Mouse (Mus musculus) G1E (cell line): ENCODE data around the gene Nkd2.

Experiments used
- CTCF ChIP-seq: IDR thresholded peaks from 2 replicates; pipeline ENCODE4 v1.5.1; 2012; ENCODE audit warnings: low read depth, low read length, inconsistent platforms, mixed read lengths
- GATA1 ChIP-seq: IDR thresholded peaks from 2 replicates; pipeline ENCODE4 v1.6.1; 2012; ENCODE audit warnings: borderline replicate concordance, low read length, inconsistent platforms, mixed read lengths
- GATA2 ChIP-seq: IDR thresholded peaks from 2 replicates; pipeline ENCODE4 v1.6.1; 2012; ENCODE audit warnings: low read depth, low read length, inconsistent platforms, borderline replicate concordance
- POLR2AphosphoS5 ChIP-seq: IDR thresholded peaks from 2 replicates; pipeline ENCODE4 v1.6.1; 2012; ENCODE audit warnings: low read depth, low read length, inconsistent platforms; ENCODE audit not compliant: insufficient replicate concordance
- TAL1 ChIP-seq: conservative IDR thresholded peaks from 2 replicates; pipeline ENCODE4 v1.6.1; 2012; ENCODE audit warnings: low read depth, low read length, inconsistent platforms, mixed read lengths

DNA sequence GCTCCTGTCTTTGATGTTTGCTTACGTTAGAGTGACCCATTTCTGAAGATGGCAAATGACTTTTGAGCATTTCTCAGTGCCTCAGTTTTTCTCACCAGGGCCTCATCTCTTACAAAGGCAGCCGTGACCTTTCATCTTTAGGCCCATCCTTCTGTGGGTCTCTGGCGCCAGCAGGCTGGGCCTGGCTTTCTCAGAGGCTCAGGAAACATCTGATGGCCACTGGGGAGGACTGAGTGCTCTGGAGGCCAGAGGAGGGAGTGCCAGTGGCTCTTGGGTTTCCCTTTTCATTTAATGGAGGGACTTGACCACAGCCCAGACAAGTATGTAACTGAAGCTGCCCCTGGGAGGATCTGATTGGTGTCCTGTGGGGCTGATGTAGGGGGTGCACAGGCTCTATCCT is 76.3 kb downstream of the Nkd2 start:
- no peak for TF ChIP-seq GATA1
- TF ChIP-seq CTCF: no peak
- TF ChIP-seq TAL1: no peak
- no peak for TF ChIP-seq GATA2
- TF ChIP-seq POLR2AphosphoS5: no peak
